Mouse (Mus musculus) kidney, postnatal 0 days (tissue): ENCODE measurements around the gene Ern1. TPM values are rescaled to one million over a fixed set of nuclear protein-coding genes. Genes with fewer than 3 reads are reported as not detected.
A peak's percentile ranks its signal among the peaks of the same experiment; 100 is the strongest.

ENCODE experiments used
- ATAC-seq: fragments of 200-750 bp; cut with Nextera tagmentation; replicated peaks from 2 replicates; pipeline ENCODE4 v1.8.0; 2017; ENCODE audit warnings: low read depth, moderate number of reproducible peaks, moderate TSS enrichment, moderate library complexity; ENCODE audit not compliant: low FRiP score
- DNase-seq: peaks from one replicate; pipeline ENCODE4 v3.0.0-alpha.2; 2016; ENCODE audit warnings: low spot score
- H3K27ac ChIP-seq: fragments of 300-500 bp; sonication (generic); 2 replicates; pipeline ENCODE4 v1.5.1; 2014; ENCODE audit warnings: mild to moderate bottlenecking
- H3K27me3 ChIP-seq: fragments of 300-500 bp; sonication (generic); 2 replicates; pipeline ENCODE4 v1.6.1; 2014; ENCODE audit warnings: low read length, mixed read lengths; ENCODE audit not compliant: insufficient read depth
- H3K36me3 ChIP-seq: fragments of 300-500 bp; sonication (generic); 2 replicates; pipeline ENCODE4 v1.6.1; 2014; ENCODE audit warnings: low read length, mixed read lengths; ENCODE audit not compliant: insufficient read depth
- H3K4me1 ChIP-seq: fragments of 300-500 bp; sonication (generic); replicated peaks from 2 replicates; pipeline ENCODE4 v1.6.1; 2014; ENCODE audit warnings: antibody characterized with exemption, low read length, mixed read lengths; ENCODE audit not compliant: insufficient read depth
- H3K4me2 ChIP-seq: fragments of 300-500 bp; sonication (generic); 2 replicates; pipeline ENCODE4 v1.6.1; 2014; ENCODE audit warnings: mild to moderate bottlenecking, low read length, moderate library complexity, mixed read lengths
- H3K4me3 ChIP-seq: fragments of 300-500 bp; sonication (generic); replicated peaks from 2 replicates; pipeline ENCODE4 v1.5.1; 2014; ENCODE audit warnings: low read depth, low read length
- H3K9ac ChIP-seq: fragments of 300-500 bp; sonication (generic); 2 replicates; pipeline ENCODE4 v1.6.1; 2014; ENCODE audit warnings: low read depth, low read length
- H3K9me3 ChIP-seq: fragments of 300-500 bp; sonication (generic); replicated peaks from 2 replicates; pipeline ENCODE4 v1.6.1; 2016; ENCODE audit warnings: low read length, inconsistent platforms, mixed read lengths
- CTCF ChIP-seq: IDR thresholded peaks from 2 replicates; pipeline ENCODE4 v1.5.1; 2016; ENCODE audit warnings: antibody characterized with exemption, low read depth, mild to moderate bottlenecking, moderate library complexity
- WGBS: fragments of 180-500 bp; shearing (Covaris S2); extraction: QIAGEN DNeasy Blood & Tissue Kit; methylation state at CpG from one replicate; pipeline ENCODE4 v1.1.7; 2014; 5-methylcytosine and 5-hydroxymethylcytosine counted together
- polyA plus RNA-seq: library from polyadenylated mRNA; unstranded; fragments of >200 nt; fragmentation: Nextera tagmentation; extraction: Ambion mirVana; gene quantifications from 2 replicates; pipeline ENCODE4 v1.2.1, GENCODE M21; 2015

The Ern1 gene
- polyA plus RNA-seq, 1 experiment from 2014 or later = 3.3 TPM

- no peak for DNase-seq
- H3K27ac ChIP-seq = no peak overlapping the region
- no peak for TF ChIP-seq CTCF
Measured at GRCm38 (mm10) chr11:106419262-106420102, 68.2 kb downstream of the Ern1 start.

GRCm38 (mm10) chr11:106418622-106419196, 68.9 kb downstream of the Ern1 start:
- H3K27me3 ChIP-seq = no peaks in the 10 kb centered on the region
- no peak overlapping the region for H3K27ac ChIP-seq
- no peak overlapping the region for H3K4me3 ChIP-seq
- peak; percentile 99 for TF ChIP-seq CTCF
- no peak overlapping the region for H3K4me2 ChIP-seq
- no peaks in the 10 kb centered on the region for H3K9me3 ChIP-seq
- no peaks in the 10 kb centered on the region for H3K4me1 ChIP-seq
- peak; percentile 72 for ATAC-seq
- whole genome bisulfite sequencing = 37% methylated on average over 4 of the region's 4 CpGs
- no peak overlapping the region for H3K9ac ChIP-seq
- peak; percentile 94 for DNase-seq
- peaks cover 4% of the 10 kb centered on the region; the same call in 1 of the 2 replicates for H3K36me3 ChIP-seq

More at GRCm38 (mm10) chr11:106419262-106420102, 68.2 kb downstream of the Ern1 start:
- 65% methylated on average over 9 of the region's 9 CpGs for WGBS
- Histone ChIP-seq H3K4me3 (no peak overlapping the region), H3K4me1 (no peaks in the 10 kb centered on the region), H3K9me3 (no peaks in the 10 kb centered on the region), H3K36me3 (no peaks in the 10 kb centered on the region; the same call in 1 of the 2 replicates), H3K9ac (no peak overlapping the region; the same call in 1 of the 2 replicates), H3K4me2 (no peak overlapping the region), H3K27me3 (no peaks in the 10 kb centered on the region)
- no peak for ATAC-seq

GRCm38 (mm10) chr11:106417860-106418259, 69.8 kb downstream of the Ern1 start:
- ATAC-seq (no peak), DNase-seq (no peak)
- no peaks in the 10 kb centered on the region for H3K27me3 ChIP-seq
- H3K4me1 ChIP-seq = no peaks in the 10 kb centered on the region
- no peak for TF ChIP-seq CTCF
- WGBS = 89% methylated on average over 2 of the region's 2 CpGs
- no peak overlapping the region for H3K4me3 ChIP-seq
- no peaks in the 10 kb centered on the region for H3K9me3 ChIP-seq
- no peak overlapping the region for H3K27ac ChIP-seq
- no peak overlapping the region for H3K9ac ChIP-seq
- H3K4me2 ChIP-seq = no peak overlapping the region
- H3K36me3 ChIP-seq = 0 out of 2 replicates have a peak, but pooled peaks cover 7% of the 10 kb centered on the region

- ATAC-seq (no peak), DNase-seq (no peak)
- Histone ChIP-seq H3K9ac (no peak overlapping the region), H3K4me2 (no peak overlapping the region), H3K27ac (no peak overlapping the region), H3K4me3 (no peak overlapping the region), H3K36me3 (0 out of 2 replicates have a peak, but pooled peaks cover 7% of the 10 kb centered on the region), H3K4me1 (no peaks in the 10 kb centered on the region), H3K27me3 (no peaks in the 10 kb centered on the region), H3K9me3 (no peaks in the 10 kb centered on the region)
- 88% methylated on average over 3 of the region's 3 CpGs for WGBS
- no peak for TF ChIP-seq CTCF
Measured at GRCm38 (mm10) chr11:106416331-106416730, 71.3 kb downstream of the Ern1 start.

GRCm38 (mm10) chr11:106412641-106413360, 74.9 kb downstream of the Ern1 start:
- no peak for DNase-seq
- H3K27ac ChIP-seq = no peak overlapping the region
- 88% methylated on average over 3 of the region's 3 CpGs for WGBS
- no peak overlapping the region for H3K4me3 ChIP-seq
- H3K27me3 ChIP-seq = no peaks in the 10 kb centered on the region
- H3K9ac ChIP-seq = no peak overlapping the region
- H3K4me2 ChIP-seq = no peak overlapping the region
- H3K4me1 ChIP-seq = no peaks in the 10 kb centered on the region
- H3K36me3 ChIP-seq = 0 out of 2 replicates have a peak, but pooled peaks cover 7% of the 10 kb centered on the region
- TF ChIP-seq CTCF = no peak
- no peak for ATAC-seq
- no peaks in the 10 kb centered on the region for H3K9me3 ChIP-seq

- Histone ChIP-seq H3K27me3 (no peaks in the 10 kb centered on the region), H3K9me3 (no peaks in the 10 kb centered on the region), H3K27ac (no peak overlapping the region), H3K9ac (no peak overlapping the region), H3K4me3 (no peak overlapping the region), H3K4me1 (no peaks in the 10 kb centered on the region), H3K4me2 (no peak overlapping the region), H3K36me3 (0 out of 2 replicates have a peak, but pooled peaks cover 10% of the 10 kb centered on the region)
- DNase-seq (no peak), ATAC-seq (no peak)
- 85% methylated on average over 2 of the region's 2 CpGs for WGBS
- no peak for TF ChIP-seq CTCF
Measured at GRCm38 (mm10) chr11:106411157-106411556, 76.5 kb downstream of the Ern1 start.
